Mouse (Mus musculus): ENCODE measurements around the gene Plekho1. TPM values are rescaled to one million over a fixed set of nuclear protein-coding genes. Genes with fewer than 3 reads are reported as not detected.
A peak's percentile ranks its signal among the peaks of the same experiment; 100 is the strongest.
"Not testable (repeated sequence)": the region's sequence is repeated elsewhere in the genome, so short reads cannot be mapped to it uniquely, and the experiment has no call there.

Plekho1 gene
- polyA plus RNA-seq, 1 experiment from 2014 or later: 37.0 TPM

DNA sequence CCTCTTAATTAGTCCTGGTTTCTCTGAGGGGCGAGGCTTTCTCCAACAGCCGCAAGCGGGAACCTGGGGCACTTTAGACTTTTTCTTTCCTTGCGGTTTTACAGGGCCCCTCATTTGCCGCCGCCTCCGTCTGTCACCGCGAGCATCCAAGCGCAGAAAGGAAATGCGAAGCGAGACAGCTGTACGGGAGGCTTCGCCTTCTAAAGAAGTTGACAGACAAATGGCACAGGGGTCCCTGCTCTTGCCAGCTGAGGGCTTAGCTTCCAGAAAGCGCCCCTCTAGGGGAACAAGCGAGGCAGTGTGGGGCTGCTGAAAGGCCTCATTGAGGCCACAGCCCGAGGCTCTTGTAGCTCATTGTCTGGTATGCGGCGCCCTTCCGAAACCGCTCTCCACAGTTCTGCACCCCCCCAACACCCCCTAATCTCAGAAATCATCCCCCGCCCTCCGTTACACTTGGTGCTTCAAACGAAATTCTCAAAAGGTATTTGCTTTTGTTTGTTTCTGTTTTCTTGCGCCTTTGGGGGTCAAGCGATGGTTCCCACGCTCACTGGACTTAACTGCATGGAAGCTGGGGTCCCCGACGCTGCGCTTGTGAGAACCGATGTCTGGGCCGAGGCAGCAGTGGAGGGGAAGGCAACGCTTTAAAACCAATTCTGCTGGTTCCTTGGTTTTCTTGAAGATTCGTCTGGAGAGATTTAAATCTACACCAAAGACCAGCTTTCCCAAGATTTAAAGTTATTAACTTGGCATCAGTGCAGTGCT is 22.7 kb downstream of the Plekho1 start:
- H3K9ac ChIP-seq: peak overlapping the region; percentile 41
- peak overlapping the region; percentile 64 for H3K4me2 ChIP-seq
- ATAC-seq (ENCODE audit: insufficient read depth): peak; percentile 77
- H3K4me3 ChIP-seq (ENCODE audit: low read depth, low read length): peak overlapping the region; percentile 30
- H3K9me3 ChIP-seq (ENCODE audit: low read depth, low read length): no peaks in the 10 kb centered on the region
- H3K36me3 ChIP-seq (ENCODE audit: insufficient read depth): no peaks in the 10 kb centered on the region
- TF ChIP-seq CTCF (IDR thresholded peaks at IDR 0.05; ENCODE audit: low read depth): no peak
- WGBS: 5% methylated on average over 34 of the region's 34 CpGs
- no peaks in the 10 kb centered on the region; the same call in 1 of the 2 replicates for H3K4me1 ChIP-seq (ENCODE audit: insufficient read depth)
- DNase-seq: peak; percentile 72
- 0 out of 2 replicates have a peak, but pooled peaks cover 9% of the 10 kb centered on the region for H3K27me3 ChIP-seq (ENCODE audit: insufficient read depth, low read length)
- H3K27ac ChIP-seq (ENCODE audit: low read depth): peak overlapping the region; percentile 36; the same call in 1 of the 2 replicates

DNA sequence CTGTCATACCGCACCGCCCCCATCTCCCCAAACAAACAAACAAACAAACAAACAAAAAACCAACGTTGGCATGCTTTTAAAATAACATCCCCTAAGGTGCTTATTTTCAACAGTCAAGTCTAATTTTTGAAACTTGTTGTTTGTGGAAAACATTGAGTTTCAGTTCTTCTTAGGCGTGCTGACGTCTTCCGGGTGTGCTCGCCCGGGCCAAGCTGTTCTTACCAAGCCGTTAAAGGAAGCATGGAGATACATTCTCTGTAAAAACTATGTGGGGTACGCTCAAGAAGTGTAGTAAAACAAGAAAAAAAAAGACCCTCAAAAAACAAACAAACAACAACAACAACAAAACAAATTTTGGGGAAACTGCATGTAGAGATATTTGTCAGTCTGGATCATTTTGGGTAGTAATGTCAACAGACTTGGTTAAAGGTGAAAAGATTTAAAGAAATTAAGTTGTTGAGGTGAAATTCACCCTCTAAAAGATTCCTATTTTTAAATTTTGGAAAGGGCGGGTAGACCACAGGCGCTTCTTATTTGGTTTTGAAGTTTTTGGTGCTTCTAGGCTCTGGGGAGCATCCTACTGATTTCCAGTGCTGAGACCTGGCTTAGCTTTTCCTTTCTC is 23.4 kb downstream of the Plekho1 start:
- WGBS: 73% methylated on average over 12 of the region's 12 CpGs
- Histone ChIP-seq H3K27ac (ENCODE audit: low read depth) (peak overlapping the region; percentile 36; the same call in 1 of the 2 replicates), H3K9ac (peak overlapping the region; percentile 41)

GRCm38 (mm10) chr3:95970661-95971060 is 25.1 kb downstream of the Plekho1 start:
- WGBS: 68% methylated on average over 4 of the region's 7 CpGs
- not testable (repeated sequence) for H3K27ac ChIP-seq (ENCODE audit: low read depth); H3K36me3 ChIP-seq (ENCODE audit: insufficient read depth); ATAC-seq (ENCODE audit: insufficient read depth); H3K4me3 ChIP-seq (ENCODE audit: low read depth, low read length); H3K4me1 ChIP-seq (ENCODE audit: insufficient read depth); H3K27me3 ChIP-seq (ENCODE audit: insufficient read depth, low read length); H3K9ac ChIP-seq; DNase-seq; H3K4me2 ChIP-seq; H3K9me3 ChIP-seq (ENCODE audit: low read depth, low read length)

More for the DNA sequence above, 23.4 kb downstream of the Plekho1 start:
- H3K4me1 ChIP-seq (ENCODE audit: insufficient read depth): no peaks in the 10 kb centered on the region; the same call in 1 of the 2 replicates
- ATAC-seq (ENCODE audit: insufficient read depth) (no peak), DNase-seq (no peak)
- H3K36me3 ChIP-seq (ENCODE audit: insufficient read depth): no peaks in the 10 kb centered on the region
- 0 out of 2 replicates have a peak, but pooled peaks cover 9% of the 10 kb centered on the region for H3K27me3 ChIP-seq (ENCODE audit: insufficient read depth, low read length)
- H3K4me2 ChIP-seq: peak overlapping the region; percentile 64
- H3K4me3 ChIP-seq (ENCODE audit: low read depth, low read length): peak overlapping the region; percentile 30
- H3K9me3 ChIP-seq (ENCODE audit: low read depth, low read length): no peaks in the 10 kb centered on the region
- TF ChIP-seq CTCF (IDR thresholded peaks at IDR 0.05; ENCODE audit: low read depth): no peak

DNA sequence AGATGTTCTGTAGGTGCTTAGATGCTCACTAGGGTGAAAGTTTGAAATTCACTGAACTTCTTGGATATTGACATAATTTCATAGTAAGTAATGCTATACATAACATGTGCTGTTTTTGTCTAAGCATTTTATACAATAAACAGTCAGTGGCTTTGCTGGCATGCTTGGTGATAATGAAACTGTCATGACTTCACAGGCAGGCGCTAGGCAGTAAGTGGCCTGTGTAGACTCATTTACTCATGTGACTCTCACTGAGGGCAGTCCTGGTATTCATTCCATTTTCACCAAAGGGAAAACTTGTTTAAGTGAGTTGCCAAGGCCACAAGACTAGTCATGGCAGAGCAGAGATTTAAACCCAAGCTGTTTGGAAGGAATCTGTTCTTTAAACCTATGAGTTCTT is 26.5 kb downstream of the Plekho1 start:
- Histone ChIP-seq H3K27ac (ENCODE audit: low read depth) (no peak overlapping the region), H3K4me2 (no peak overlapping the region), H3K36me3 (ENCODE audit: insufficient read depth) (no peaks in the 10 kb centered on the region), H3K27me3 (ENCODE audit: insufficient read depth, low read length) (0 out of 2 replicates have a peak, but pooled peaks cover 9% of the 10 kb centered on the region), H3K4me1 (ENCODE audit: insufficient read depth) (no peaks in the 10 kb centered on the region; the same call in 1 of the 2 replicates), H3K9me3 (ENCODE audit: low read depth, low read length) (no peaks in the 10 kb centered on the region), H3K9ac (no peak overlapping the region), H3K4me3 (ENCODE audit: low read depth, low read length) (no peak overlapping the region)
- no peak for TF ChIP-seq CTCF (IDR thresholded peaks at IDR 0.05; ENCODE audit: low read depth)
- 71% methylated on average over 1 of the region's 1 CpGs for WGBS
- no peak for ATAC-seq (ENCODE audit: insufficient read depth)
- DNase-seq: no peak

DNA sequence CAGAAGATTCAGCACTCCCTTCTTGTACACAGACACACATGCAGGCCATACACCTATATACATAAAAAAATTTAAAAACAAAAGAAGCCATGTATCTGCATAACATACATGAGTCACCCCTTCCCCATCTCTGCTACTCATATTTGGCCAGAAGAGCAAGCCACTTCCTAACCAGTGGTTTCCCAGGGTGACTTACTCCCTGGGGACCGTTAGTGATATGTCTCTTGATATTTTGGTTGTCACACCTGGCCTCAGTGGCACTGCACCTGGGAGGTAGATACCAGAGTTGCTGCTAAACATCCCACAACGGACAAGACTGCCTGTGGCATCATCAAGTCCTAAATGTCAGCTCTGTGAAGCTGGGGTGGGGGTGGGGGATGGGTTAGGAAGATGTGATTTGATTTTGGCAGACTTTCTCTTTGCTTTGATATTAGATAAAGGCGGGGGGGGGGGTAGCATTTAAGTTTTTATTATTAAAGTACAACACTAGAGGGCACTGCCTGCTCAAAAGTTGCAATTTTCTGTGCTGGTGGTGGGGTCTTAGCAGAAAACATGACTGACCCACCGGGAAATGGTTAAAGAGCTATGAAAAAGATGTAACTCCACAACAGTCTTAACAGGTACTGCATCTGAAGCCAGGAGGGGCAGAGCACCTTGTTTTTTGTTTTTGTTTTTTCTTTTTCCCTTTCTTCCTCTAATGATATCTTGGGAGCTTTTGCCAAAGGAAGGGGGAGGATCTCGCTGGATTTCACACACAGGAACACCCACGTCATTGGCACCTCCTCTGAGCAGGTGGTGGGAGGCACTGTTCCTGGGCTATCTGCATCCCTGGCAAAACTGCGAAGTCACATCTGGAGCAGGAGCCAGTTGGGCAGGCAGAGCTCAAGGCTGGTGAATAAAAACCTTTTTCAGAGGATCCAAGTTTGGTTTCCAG is 30.0 kb downstream of the Plekho1 start:
- Histone ChIP-seq H3K27ac (ENCODE audit: low read depth) (no peak overlapping the region), H3K27me3 (ENCODE audit: insufficient read depth, low read length) (0 out of 2 replicates have a peak, but pooled peaks cover 1% of the 10 kb centered on the region), H3K4me1 (ENCODE audit: insufficient read depth) (no peaks in the 10 kb centered on the region), H3K4me3 (ENCODE audit: low read depth, low read length) (no peak overlapping the region), H3K36me3 (ENCODE audit: insufficient read depth) (no peaks in the 10 kb centered on the region), H3K4me2 (peak overlapping the region; percentile 18; the same call in 1 of the 2 replicates), H3K9ac (no peak overlapping the region), H3K9me3 (ENCODE audit: low read depth, low read length) (no peaks in the 10 kb centered on the region)
- TF ChIP-seq CTCF (IDR thresholded peaks at IDR 0.05; ENCODE audit: low read depth): peak; percentile 58
- ATAC-seq (ENCODE audit: insufficient read depth): no peak
- 5% methylated on average over 7 of the region's 7 CpGs for WGBS
- DNase-seq: peak; percentile 82

DNA sequence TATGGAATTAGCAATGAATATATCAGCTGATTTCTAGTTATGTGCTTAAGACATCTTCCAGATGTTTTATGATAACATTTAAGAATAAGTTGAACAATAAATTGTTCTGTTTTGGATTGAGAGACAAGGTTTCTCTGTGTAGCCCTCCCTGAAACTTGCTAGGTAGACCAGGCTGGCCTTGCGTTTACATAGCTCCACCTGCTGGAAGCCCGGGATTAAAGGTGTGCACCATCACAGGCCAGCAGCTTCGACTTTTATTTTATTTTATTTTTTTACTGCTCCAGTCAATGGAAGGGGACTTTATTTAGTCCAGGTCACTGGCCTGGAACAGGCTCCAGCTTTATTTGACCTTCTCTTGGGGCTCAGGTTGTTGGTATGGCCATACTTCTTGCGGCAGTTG is 32.1 kb downstream of the Plekho1 start:
- H3K27me3 ChIP-seq (ENCODE audit: insufficient read depth, low read length): no peaks in the 10 kb centered on the region
- peak; percentile 39; the same call in 1 of the 2 replicates for TF ChIP-seq CTCF (IDR thresholded peaks at IDR 0.05; ENCODE audit: low read depth)
- no peaks in the 10 kb centered on the region for H3K4me1 ChIP-seq (ENCODE audit: insufficient read depth)
- H3K9me3 ChIP-seq (ENCODE audit: low read depth, low read length): no peaks in the 10 kb centered on the region
- 42% methylated on average over 4 of the region's 4 CpGs for WGBS
- no peak overlapping the region for H3K27ac ChIP-seq (ENCODE audit: low read depth)
- no peak overlapping the region for H3K9ac ChIP-seq
- DNase-seq: peak; percentile 36
- H3K4me2 ChIP-seq: no peak overlapping the region
- no peak overlapping the region for H3K4me3 ChIP-seq (ENCODE audit: low read depth, low read length)
- no peaks in the 10 kb centered on the region for H3K36me3 ChIP-seq (ENCODE audit: insufficient read depth)
- no peak for ATAC-seq (ENCODE audit: insufficient read depth)

Measured in lung, embryonic 14.5 days (tissue).